Mouse (Mus musculus): ENCODE measurements around the gene Nup62cl. TPM values are rescaled to one million over a fixed set of nuclear protein-coding genes. Genes with fewer than 3 reads are reported as not detected.

Gene Nup62cl
- polyA plus RNA-seq (2014; fragmentation: Nextera tagmentation; extraction: Ambion mirVana) = 1.2 and 1.5 TPM in 2 replicates

GRCm38 (mm10) chrX:140062135-140062975, at the start of gene Nup62cl, which contains the start of gene Pih1h3b:
TSS of gene Nup62cl (minus strand) at chrX:140062712.
TSS of gene Pih1h3b (plus strand) at chrX:140062879.
- Histone ChIP-seq H3K9ac (ENCODE audit: low read length) (no peak within 1 kb of the TSS), H3K36me3 (ENCODE audit: control insufficient read depth, insufficient read depth, low read length) (no peaks in the 10 kb centered on the region), H3K9me3 (ENCODE audit: control insufficient read depth, low read length) (peaks cover 4% of the 10 kb centered on the region; the same call in 1 of the 2 replicates), H3K27me3 (ENCODE audit: control insufficient read depth, insufficient read depth, low read length) (peaks cover 17% of the 10 kb centered on the region), H3K4me3 (ENCODE audit: low read depth, low read length) (peak within 1 kb of the TSS; percentile 31), H3K4me1 (replicated peaks; ENCODE audit: control insufficient read depth, insufficient read depth, low read length) (0 out of 2 replicates have a peak, but pooled peaks cover 2% of the 10 kb centered on the region), H3K4me2 (ENCODE audit: low read depth, low read length, severe bottlenecking) (peak within 1 kb of the TSS; percentile 49), H3K27ac (ENCODE audit: low read depth, low read length) (no peak within 1 kb of the TSS)
- WGBS = 24% methylated on average over 64 of the region's 64 CpGs
- DNase-seq (ENCODE audit: low spot score) = peak; percentile 74
- peak; percentile 79 for ATAC-seq (replicated peaks; ENCODE audit: low FRiP score)

GRCm38 (mm10) chrX:140094066-140094465, 31.6 kb upstream of the Nup62cl start:
- DNase-seq (ENCODE audit: low spot score) (no peak), ATAC-seq (replicated peaks; ENCODE audit: low FRiP score) (no peak)
- no peak overlapping the region for H3K4me2 ChIP-seq (ENCODE audit: low read depth, low read length, severe bottlenecking)
- H3K9me3 ChIP-seq (ENCODE audit: control insufficient read depth, low read length) = no peaks in the 10 kb centered on the region
- H3K36me3 ChIP-seq (ENCODE audit: control insufficient read depth, insufficient read depth, low read length) = no peaks in the 10 kb centered on the region
- H3K4me1 ChIP-seq (replicated peaks; ENCODE audit: control insufficient read depth, insufficient read depth, low read length) = no peaks in the 10 kb centered on the region
- 82% methylated on average over 2 of the region's 2 CpGs for whole genome bisulfite sequencing
- no peak overlapping the region for H3K4me3 ChIP-seq (ENCODE audit: low read depth, low read length)
- no peak overlapping the region for H3K9ac ChIP-seq (ENCODE audit: low read length)
- no peaks in the 10 kb centered on the region; the same call in 1 of the 2 replicates for H3K27me3 ChIP-seq (ENCODE audit: control insufficient read depth, insufficient read depth, low read length)
- no peak overlapping the region for H3K27ac ChIP-seq (ENCODE audit: low read depth, low read length)

- ATAC-seq (replicated peaks; ENCODE audit: low FRiP score) = no peak
- no peaks in the 10 kb centered on the region for H3K27me3 ChIP-seq (ENCODE audit: control insufficient read depth, insufficient read depth, low read length)
- WGBS = 92% methylated on average over 2 of the region's 2 CpGs
These were observed 20.0 kb upstream of the Nup62cl start for GRCm38 (mm10) chrX:140082535-140082934.

GRCm38 (mm10) chrX:140060886-140061874, 1.3 kb downstream of the Nup62cl start:
- Histone ChIP-seq H3K36me3 (ENCODE audit: control insufficient read depth, insufficient read depth, low read length) (no peaks in the 10 kb centered on the region), H3K27ac (ENCODE audit: low read depth, low read length) (no peak overlapping the region), H3K4me3 (ENCODE audit: low read depth, low read length) (peak overlapping the region; percentile 31), H3K9ac (ENCODE audit: low read length) (no peak overlapping the region; the same call in 1 of the 2 replicates), H3K9me3 (ENCODE audit: control insufficient read depth, low read length) (peaks cover 4% of the 10 kb centered on the region; the same call in 1 of the 2 replicates), H3K27me3 (ENCODE audit: control insufficient read depth, insufficient read depth, low read length) (peaks cover 19% of the 10 kb centered on the region), H3K4me1 (replicated peaks; ENCODE audit: control insufficient read depth, insufficient read depth, low read length) (0 out of 2 replicates have a peak, but pooled peaks cover 2% of the 10 kb centered on the region), H3K4me2 (ENCODE audit: low read depth, low read length, severe bottlenecking) (peak overlapping the region; percentile 49)
- peak; percentile 57 for DNase-seq (ENCODE audit: low spot score)
- 21% methylated on average over 77 of the region's 90 CpGs for WGBS
- no peak; the same call in 1 of the 2 replicates for ATAC-seq (replicated peaks; ENCODE audit: low FRiP score)

More at GRCm38 (mm10) chrX:140082535-140082934, 20.0 kb upstream of the Nup62cl start:
- no peak for DNase-seq (ENCODE audit: low spot score)
- no peak overlapping the region for H3K9ac ChIP-seq (ENCODE audit: low read length)
- H3K9me3 ChIP-seq (ENCODE audit: control insufficient read depth, low read length) = no peaks in the 10 kb centered on the region
- no peak overlapping the region for H3K27ac ChIP-seq (ENCODE audit: low read depth, low read length)
- H3K36me3 ChIP-seq (ENCODE audit: control insufficient read depth, insufficient read depth, low read length) = no peaks in the 10 kb centered on the region
- no peak overlapping the region for H3K4me3 ChIP-seq (ENCODE audit: low read depth, low read length)
- H3K4me2 ChIP-seq (ENCODE audit: low read depth, low read length, severe bottlenecking) = no peak overlapping the region
- H3K4me1 ChIP-seq (replicated peaks; ENCODE audit: control insufficient read depth, insufficient read depth, low read length) = no peaks in the 10 kb centered on the region

GRCm38 (mm10) chrX:139998691-139999065, 63.8 kb downstream of the Nup62cl start:
- ATAC-seq (replicated peaks; ENCODE audit: low FRiP score) = peak; percentile 24; the same call in 1 of the 2 replicates
- H3K4me3 ChIP-seq (ENCODE audit: low read depth, low read length) = 0 out of 2 replicates have a peak overlapping the region, but pooled peaks have one; percentile 46
- peaks cover 2% of the 10 kb centered on the region; the same call in 1 of the 2 replicates for H3K27me3 ChIP-seq (ENCODE audit: control insufficient read depth, insufficient read depth, low read length)
- no peak overlapping the region for H3K27ac ChIP-seq (ENCODE audit: low read depth, low read length)
- DNase-seq (ENCODE audit: low spot score) = no peak
- H3K4me1 ChIP-seq (replicated peaks; ENCODE audit: control insufficient read depth, insufficient read depth, low read length) = no peaks in the 10 kb centered on the region
- no peaks in the 10 kb centered on the region for H3K9me3 ChIP-seq (ENCODE audit: control insufficient read depth, low read length)
- no peaks in the 10 kb centered on the region for H3K36me3 ChIP-seq (ENCODE audit: control insufficient read depth, insufficient read depth, low read length)
- WGBS = 84% methylated on average over 4 of the region's 4 CpGs
- H3K9ac ChIP-seq (ENCODE audit: low read length) = no peak overlapping the region
- H3K4me2 ChIP-seq (ENCODE audit: low read depth, low read length, severe bottlenecking) = peak overlapping the region; percentile 44; the same call in 1 of the 2 replicates

GRCm38 (mm10) chrX:139997740-139998690, 64.5 kb downstream of the Nup62cl start, which contains the start of gene Rbm41:
TSS of gene Rbm41 (minus strand) at chrX:139998595.
- peaks cover 2% of the 10 kb centered on the region; the same call in 1 of the 2 replicates for H3K27me3 ChIP-seq (ENCODE audit: control insufficient read depth, insufficient read depth, low read length)
- H3K9ac ChIP-seq (ENCODE audit: low read length) = peak within 1 kb of the TSS; percentile 65
- H3K4me1 ChIP-seq (replicated peaks; ENCODE audit: control insufficient read depth, insufficient read depth, low read length) = no peaks in the 10 kb centered on the region
- H3K4me3 ChIP-seq (ENCODE audit: low read depth, low read length) = peak within 1 kb of the TSS; percentile 46
- no peaks in the 10 kb centered on the region for H3K36me3 ChIP-seq (ENCODE audit: control insufficient read depth, insufficient read depth, low read length)
- no peak within 1 kb of the TSS for H3K27ac ChIP-seq (ENCODE audit: low read depth, low read length)
- 19% methylated on average over 23 of the region's 25 CpGs for WGBS
- DNase-seq (ENCODE audit: low spot score) = peak; percentile 65
- no peaks in the 10 kb centered on the region for H3K9me3 ChIP-seq (ENCODE audit: control insufficient read depth, low read length)
- peak within 1 kb of the TSS; percentile 44 for H3K4me2 ChIP-seq (ENCODE audit: low read depth, low read length, severe bottlenecking)
- peak; percentile 91 for ATAC-seq (replicated peaks; ENCODE audit: low FRiP score)

- WGBS = 74% methylated on average over 5 of the region's 5 CpGs
- no peaks in the 10 kb centered on the region; the same call in 1 of the 2 replicates for H3K27me3 ChIP-seq (ENCODE audit: control insufficient read depth, insufficient read depth, low read length)
- no peak for ATAC-seq (replicated peaks; ENCODE audit: low FRiP score)
These were observed 80.4 kb downstream of the Nup62cl start for GRCm38 (mm10) chrX:139982115-139982514.

More at GRCm38 (mm10) chrX:139982115-139982514, 80.4 kb downstream of the Nup62cl start:
- no peak overlapping the region for H3K4me2 ChIP-seq (ENCODE audit: low read depth, low read length, severe bottlenecking)
- DNase-seq (ENCODE audit: low spot score) = no peak
- H3K4me3 ChIP-seq (ENCODE audit: low read depth, low read length) = no peak overlapping the region
- no peaks in the 10 kb centered on the region for H3K9me3 ChIP-seq (ENCODE audit: control insufficient read depth, low read length)
- no peak overlapping the region for H3K27ac ChIP-seq (ENCODE audit: low read depth, low read length)
- H3K36me3 ChIP-seq (ENCODE audit: control insufficient read depth, insufficient read depth, low read length) = no peaks in the 10 kb centered on the region
- no peak overlapping the region for H3K9ac ChIP-seq (ENCODE audit: low read length)
- H3K4me1 ChIP-seq (replicated peaks; ENCODE audit: control insufficient read depth, insufficient read depth, low read length) = no peaks in the 10 kb centered on the region
